Comparison of ENCODE assay signal across 10 mouse cellular contexts in genomic region chr7:16475321-16475720, GRCm38 (mm10). TPM values are rescaled to one million over a fixed set of nuclear protein-coding genes. Genes with fewer than 3 reads are reported as not detected.
DNase-seq lines count a peak whose midpoint lies in the region; ATAC-seq and TF ChIP-seq lines count a peak whose summit lies in the region.
"Had no signal": no experiment of that assay in that cellular context is flagged by ENCODE, and none has a peak within 500 bp of the region (broad histone marks: within the 10 kb centered on the region; RNA-seq: fewer than 3 reads in every experiment).

No protein-coding gene starts in this region.

- peak overlapping the region; percentile 35 for H3K4me3 ChIP-seq in heart, postnatal 0 days (ENCODE audit: low read depth, low read length)
- H3K4me3 ChIP-seq in embryonic facial prominence, embryonic 11.5 days (ENCODE audit: low read depth, low read length), result peak overlapping the region; percentile 10; the same call in 1 of the 2 replicates
- H3K4me3 ChIP-seq in hindbrain, embryonic 15.5 days, result peak overlapping the region; percentile 38
- peak overlapping the region; percentile 30 for H3K4me3 ChIP-seq in midbrain, embryonic 14.5 days (replicated peaks; ENCODE audit: low read depth, low read length)

- 3% methylated on average over 23 of the region's 23 CpGs for WGBS in heart, postnatal 0 days
- 3% methylated on average over 22 of the region's 23 CpGs for WGBS in embryonic facial prominence, embryonic 11.5 days
- 2% methylated on average over 23 of the region's 23 CpGs for whole genome bisulfite sequencing in hindbrain, embryonic 15.5 days
- WGBS in midbrain, embryonic 14.5 days, result 6% methylated on average over 23 of the region's 23 CpGs

- peaks cover 59% of the 10 kb centered on the region for H3K27me3 ChIP-seq in heart, postnatal 0 days (ENCODE audit: control insufficient read depth, insufficient read depth, low read length)
- peaks cover 62% of the 10 kb centered on the region for H3K27me3 ChIP-seq in embryonic facial prominence, embryonic 11.5 days (ENCODE audit: control insufficient read depth, insufficient read depth, low read length)
- H3K27me3 ChIP-seq in hindbrain, embryonic 15.5 days, result peaks cover 69% of the 10 kb centered on the region
- H3K27me3 ChIP-seq in midbrain, embryonic 14.5 days (ENCODE audit: control insufficient read depth, insufficient read depth, low read length), result peaks cover 63% of the 10 kb centered on the region

- no peak for TF ChIP-seq EP300 in heart, postnatal 0 days (IDR thresholded peaks at IDR 0.05; ENCODE audit: low read depth)

- no peak overlapping the region for H3K27ac ChIP-seq in heart, postnatal 0 days (ENCODE audit: low read depth)
- H3K27ac ChIP-seq in embryonic facial prominence, embryonic 11.5 days (replicated peaks; ENCODE audit: low read depth, low read length), result no peak overlapping the region
- H3K27ac ChIP-seq in hindbrain, embryonic 15.5 days (replicated peaks), result no peak overlapping the region
- H3K27ac ChIP-seq in midbrain, embryonic 14.5 days (replicated peaks; ENCODE audit: low read depth, low read length), result no peak overlapping the region

- H3K36me3 ChIP-seq in heart, postnatal 0 days (replicated peaks; ENCODE audit: control insufficient read depth, insufficient read depth, low read length), result no peaks in the 10 kb centered on the region
- H3K36me3 ChIP-seq in embryonic facial prominence, embryonic 11.5 days (replicated peaks; ENCODE audit: control insufficient read depth, insufficient read depth, low read depth, low read length), result no peaks in the 10 kb centered on the region
- no peaks in the 10 kb centered on the region for H3K36me3 ChIP-seq in hindbrain, embryonic 15.5 days
- no peaks in the 10 kb centered on the region for H3K36me3 ChIP-seq in midbrain, embryonic 14.5 days (ENCODE audit: control insufficient read depth, insufficient read depth, low read length)

- DNase-seq in heart, postnatal 0 days (ENCODE audit: low spot score), result no peak
- DNase-seq in heart, adult 8-10 months (ENCODE audit: low spot score), result no peak
- no peak for DNase-seq in embryonic facial prominence, embryonic 11.5 days (ENCODE audit: low spot score)
- no peak for DNase-seq in midbrain, embryonic 14.5 days
- no peak for DNase-seq in thymus, postnatal 14 days
- DNase-seq in adrenal gland, postnatal 14 days, result no peak
- no peak for DNase-seq in right cerebral cortex, adult 2 months (ENCODE audit: low spot score in 2 of 2)
- DNase-seq: heart, adult 18-20 months had no signal

- H3K4me2 ChIP-seq in heart, postnatal 0 days (ENCODE audit: low read depth, low read length), result peak overlapping the region; percentile 13; the same call in 1 of the 2 replicates
- H3K4me2 ChIP-seq in embryonic facial prominence, embryonic 11.5 days (ENCODE audit: low read depth, low read length), result peak overlapping the region; percentile 23; the same call in 1 of the 2 replicates
- H3K4me2 ChIP-seq in hindbrain, embryonic 15.5 days, result peak overlapping the region; percentile 60
- H3K4me2 ChIP-seq in midbrain, embryonic 14.5 days (ENCODE audit: low read length), result peak overlapping the region; percentile 51

- H3K9ac ChIP-seq in heart, postnatal 0 days (replicated peaks; ENCODE audit: low read depth, low read length), result no peak overlapping the region
- H3K9ac ChIP-seq in embryonic facial prominence, embryonic 11.5 days (replicated peaks; ENCODE audit: low read length), result no peak overlapping the region
- no peak overlapping the region for H3K9ac ChIP-seq in hindbrain, embryonic 15.5 days
- H3K9ac ChIP-seq in midbrain, embryonic 14.5 days (replicated peaks; ENCODE audit: low read length), result no peak overlapping the region

- no peaks in the 10 kb centered on the region for H3K9me3 ChIP-seq in heart, postnatal 0 days (replicated peaks; ENCODE audit: control insufficient read depth, low read length)
- no peaks in the 10 kb centered on the region for H3K9me3 ChIP-seq in embryonic facial prominence, embryonic 11.5 days (replicated peaks; ENCODE audit: control insufficient read depth, low read length)
- no peaks in the 10 kb centered on the region for H3K9me3 ChIP-seq in hindbrain, embryonic 15.5 days
- no peaks in the 10 kb centered on the region for H3K9me3 ChIP-seq in midbrain, embryonic 14.5 days (ENCODE audit: control insufficient read depth, low read length)

- no peak for ATAC-seq in heart, postnatal 0 days (ENCODE audit: insufficient read depth, low read depth)
- no peak for ATAC-seq in embryonic facial prominence, embryonic 11.5 days (replicated peaks; ENCODE audit: insufficient number of reproducible peaks, low FRiP score, low TSS enrichment, low read depth)
- ATAC-seq in hindbrain, embryonic 15.5 days (ENCODE audit: low FRiP score, low read depth), result no peak
- no peak for ATAC-seq in midbrain, embryonic 14.5 days (ENCODE audit: low FRiP score, low TSS enrichment)
- ATAC-seq: CD4-positive, CD25-positive, alpha-beta regulatory T cell, adult 4 months had no signal

- TF ChIP-seq CTCF in heart, postnatal 0 days (IDR thresholded peaks at IDR 0.05; ENCODE audit: low read depth), result no peak

- no peaks in the 10 kb centered on the region; the same call in 1 of the 2 replicates for H3K4me1 ChIP-seq in heart, postnatal 0 days (ENCODE audit: control insufficient read depth, insufficient read depth)
- peaks cover 3% of the 10 kb centered on the region; the same call in 1 of the 2 replicates for H3K4me1 ChIP-seq in embryonic facial prominence, embryonic 11.5 days (ENCODE audit: control insufficient read depth, insufficient read depth, low read length)
- peaks cover 27% of the 10 kb centered on the region for H3K4me1 ChIP-seq in hindbrain, embryonic 15.5 days (replicated peaks)
- H3K4me1 ChIP-seq in midbrain, embryonic 14.5 days (ENCODE audit: control insufficient read depth, insufficient read depth, low read length), result peaks cover 8% of the 10 kb centered on the region

RNA-seq across cellular contexts. Expression of gene Npas1, which starts 2.2 kb away (rescaled TPM):
- not detected in 2 replicates for total RNA-seq in heart, postnatal 0 days (2014; rRNA removed; ENCODE audit: low replicate concordance)
- polyA plus RNA-seq in heart, postnatal 0 days (2015; fragmentation: Nextera tagmentation; extraction: Ambion mirVana), result 0.18 and 0.29 TPM in 2 replicates
- total RNA-seq in heart, adult 8-10 months (2022), result not detected
- polyA plus RNA-seq in embryonic facial prominence, embryonic 11.5 days (2014; fragmentation: Nextera tagmentation; extraction: Ambion mirVana), result 0.21 and 0.25 TPM in 2 replicates
- polyA plus RNA-seq in hindbrain, embryonic 15.5 days (2015; fragmentation: Nextera tagmentation; extraction: Ambion mirVana), result 4.4 and 5.0 TPM in 2 replicates
- polyA plus RNA-seq in midbrain, embryonic 14.5 days (2014; fragmentation: Nextera tagmentation; extraction: Ambion mirVana), result 3.7 and 4.4 TPM in 2 replicates
- total RNA-seq in adrenal gland, postnatal 14 days (2021), result not detected in 2 replicates
- total RNA-seq: heart, adult 18-20 months had no signal
- polyA plus RNA-seq: CD4-positive, CD25-positive, alpha-beta regulatory T cell, adult 4 months had no signal

RNA-seq across cellular contexts. Expression of gene Tmem160, which starts 22.7 kb away (rescaled TPM):
- total RNA-seq in heart, postnatal 0 days (2014; rRNA removed; ENCODE audit: low replicate concordance), result 94.2 and 123 TPM in 2 replicates
- 153 and 154 TPM in 2 replicates for polyA plus RNA-seq in heart, postnatal 0 days (2015; fragmentation: Nextera tagmentation; extraction: Ambion mirVana)
- 10 to 100 TPM; 79.6 to 97.6 (median 89.8) TPM for total RNA-seq in heart, adult 8-10 months (2022)
- 50.7 and 60.0 TPM in 2 replicates for polyA plus RNA-seq in embryonic facial prominence, embryonic 11.5 days (2014; fragmentation: Nextera tagmentation; extraction: Ambion mirVana)
- 67.8 and 75.6 TPM in 2 replicates for polyA plus RNA-seq in hindbrain, embryonic 15.5 days (2015; fragmentation: Nextera tagmentation; extraction: Ambion mirVana)
- polyA plus RNA-seq in midbrain, embryonic 14.5 days (2014; fragmentation: Nextera tagmentation; extraction: Ambion mirVana), result 59.6 and 84.1 TPM in 2 replicates
- total RNA-seq in adrenal gland, postnatal 14 days (2021), result 46.2 and 49.2 TPM in 2 replicates
